Mouse (Mus musculus): ENCODE data around the gene Arhgap45.

The Arhgap45 gene

DNA sequence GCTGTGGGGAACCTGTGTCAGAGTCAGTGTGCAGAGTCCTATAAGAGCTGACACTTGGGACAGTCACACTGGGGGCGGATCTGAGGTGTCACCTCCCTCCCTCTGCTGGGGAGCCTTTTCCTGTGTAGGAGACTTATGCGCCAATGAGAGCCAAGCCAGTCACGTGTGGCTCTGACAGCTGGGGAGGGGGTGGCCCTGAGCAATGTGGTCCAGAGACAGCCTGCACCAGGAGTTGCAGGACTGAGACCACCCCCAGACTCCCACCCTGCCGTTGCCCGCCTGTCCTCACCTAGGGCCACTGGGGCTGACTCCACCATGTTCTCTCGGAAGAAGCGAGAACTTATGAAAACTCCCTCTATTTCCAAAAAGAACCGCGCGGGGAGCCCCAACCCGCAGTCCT, at the start of gene Arhgap45:
Gene Arhgap45, plus strand, starts transcription at position 143 of the 400 bp plus-strand sequence.
- no peak for DNase-seq (ENCODE audit: low spot score in 2 of 2)

DNA sequence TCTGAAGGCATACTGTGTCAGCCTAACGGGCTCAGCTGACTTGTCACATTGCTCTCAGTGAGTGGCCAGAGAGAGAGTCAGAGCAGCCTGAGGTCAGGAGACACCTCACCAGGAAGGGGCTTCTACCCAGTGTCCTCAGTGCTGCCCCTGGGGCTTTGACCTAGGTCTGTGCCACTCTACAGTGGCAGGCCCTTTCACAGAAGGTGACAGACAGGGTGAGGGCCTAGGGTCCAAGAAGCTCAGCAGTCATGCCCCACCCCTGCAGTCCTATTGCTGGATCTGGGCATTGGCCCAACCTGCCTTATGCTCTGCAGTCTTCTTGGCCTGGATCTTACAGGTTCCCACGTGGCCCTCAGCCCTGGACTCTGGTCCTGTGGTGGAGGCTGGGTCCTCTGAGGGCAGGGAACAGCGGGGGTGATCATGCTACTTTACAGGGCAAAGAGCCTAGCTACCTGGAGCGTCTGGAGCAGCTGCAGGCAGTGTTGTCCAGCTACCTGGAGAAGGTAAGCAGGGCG, 49.5 kb upstream of the Arhgap45 start:
- DNase-seq (ENCODE audit: low spot score in 2 of 2) = no peak

DNA sequence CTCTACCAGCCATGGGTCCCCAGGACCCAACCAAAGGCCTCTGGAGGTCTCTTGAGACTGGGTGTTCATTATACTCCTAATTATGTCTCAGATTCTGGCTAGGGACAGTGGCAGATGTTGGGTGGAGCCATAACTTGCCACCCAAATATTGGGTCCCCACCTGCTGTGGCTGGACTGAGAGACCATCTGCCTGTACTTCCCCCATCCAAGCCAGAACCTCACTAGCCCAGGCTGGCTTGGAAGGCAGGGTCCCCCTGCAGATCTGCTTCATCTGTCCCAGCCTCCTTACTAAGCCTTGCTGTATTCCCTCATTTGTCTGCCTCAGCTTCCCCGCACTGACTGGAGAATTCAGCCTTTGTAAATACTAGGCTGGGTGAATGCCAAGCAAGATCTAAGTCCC, 48.3 kb upstream of the Arhgap45 start:
- no peak for DNase-seq (ENCODE audit: low spot score in 2 of 2)

DNA sequence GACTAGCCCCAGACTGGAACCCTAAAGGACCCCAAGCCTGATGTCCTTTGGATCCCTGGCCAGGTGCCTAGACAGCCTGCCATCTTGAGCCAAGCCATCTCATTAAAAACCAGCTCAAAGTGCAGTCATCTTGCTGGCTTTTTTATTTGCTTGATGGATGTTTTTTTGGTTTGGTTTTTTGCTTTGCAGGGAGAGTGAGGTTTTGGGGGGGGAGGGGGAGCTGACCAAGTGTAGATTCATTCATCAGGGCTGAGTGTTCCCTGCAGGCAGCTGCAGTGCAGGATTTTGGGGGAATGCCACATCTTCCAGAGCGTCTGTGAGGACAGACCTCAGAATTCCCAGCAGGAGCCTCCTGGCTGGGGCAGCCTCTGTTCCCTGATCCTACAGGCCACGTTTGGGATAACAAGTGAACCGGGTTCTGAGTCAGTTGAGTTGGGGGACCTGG, 47.3 kb upstream of the Arhgap45 start:
- no peak for DNase-seq (ENCODE audit: low spot score in 2 of 2)

DNA sequence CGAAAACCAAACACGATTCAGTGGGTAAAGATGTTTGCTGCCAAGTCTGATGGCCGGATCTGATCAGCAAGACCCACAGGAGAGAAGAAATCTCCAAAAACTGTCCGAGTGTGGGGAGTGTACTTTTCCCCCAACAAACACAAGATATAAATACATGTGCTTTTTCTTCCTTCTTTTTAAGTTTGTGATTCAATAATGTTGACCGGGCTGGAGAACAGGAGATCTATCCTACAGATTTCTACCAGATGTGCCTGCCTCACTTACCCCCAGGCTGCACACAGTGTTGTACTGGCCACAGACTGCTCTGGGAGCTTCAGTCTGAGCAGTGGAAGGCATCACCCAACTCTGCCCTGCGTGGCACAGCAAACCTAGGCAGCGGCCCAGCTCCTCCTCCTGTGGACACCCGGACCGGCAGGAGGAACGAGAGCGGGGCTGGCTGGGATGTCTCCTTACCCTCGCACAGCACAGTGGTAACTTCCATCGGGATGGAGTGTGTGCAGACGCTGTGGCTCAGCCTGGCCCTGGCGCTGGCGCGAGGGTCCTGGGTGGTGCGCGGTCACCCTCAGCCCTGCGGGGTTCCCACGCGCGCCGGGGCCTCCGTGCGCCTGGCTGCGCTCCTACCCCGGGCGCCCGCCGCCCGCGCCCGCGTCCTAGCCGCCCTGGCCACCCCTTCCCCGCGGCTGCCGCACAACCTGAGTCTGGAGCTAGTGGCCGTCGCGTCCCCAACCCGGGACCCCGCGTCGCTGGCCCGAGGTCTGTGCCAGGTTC, 45.9 kb upstream of the Arhgap45 start, which contains the start of gene Grin3b:
Gene Grin3b, plus strand, starts transcription at position 301 of the 768 bp plus-strand sequence.
- no peak for DNase-seq (ENCODE audit: low spot score in 2 of 2)

DNA sequence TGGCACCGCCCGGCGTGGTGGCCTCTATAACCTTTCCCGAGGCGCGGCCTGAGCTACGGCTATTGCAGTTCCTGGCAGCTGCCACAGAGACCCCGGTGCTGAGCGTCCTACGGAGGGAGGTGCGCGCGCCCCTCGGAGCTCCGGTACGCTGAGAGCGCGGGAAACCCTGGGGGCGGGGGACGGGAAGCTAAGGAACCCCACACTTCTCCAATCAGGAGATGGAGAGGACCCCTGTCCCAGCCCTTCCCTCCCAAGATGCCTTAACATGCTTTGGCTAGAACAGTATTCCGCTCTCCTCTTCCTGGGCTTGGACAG, 45.3 kb upstream of the Arhgap45 start:
- DNase-seq (ENCODE audit: low spot score in 2 of 2) = no peak

DNA sequence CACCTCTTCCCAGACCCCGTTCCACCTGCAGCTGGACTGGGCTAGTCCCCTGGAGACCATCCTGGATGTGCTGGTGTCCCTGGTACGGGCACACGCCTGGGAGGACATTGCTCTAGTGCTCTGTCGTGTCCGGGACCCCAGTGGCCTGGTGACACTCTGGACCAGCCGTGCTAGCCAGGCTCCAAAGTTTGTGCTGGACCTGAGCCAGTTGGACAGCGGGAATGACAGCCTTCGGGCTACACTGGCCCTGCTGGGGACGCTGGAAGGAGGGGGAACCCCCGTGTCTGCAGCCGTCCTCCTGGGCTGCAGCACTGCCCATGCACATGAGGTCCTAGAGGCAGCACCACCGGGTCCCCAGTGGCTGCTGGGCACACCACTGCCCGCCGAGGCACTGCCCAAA, 43.6 kb upstream of the Arhgap45 start:
- DNase-seq (ENCODE audit: low spot score in 2 of 2) = no peak

DNA sequence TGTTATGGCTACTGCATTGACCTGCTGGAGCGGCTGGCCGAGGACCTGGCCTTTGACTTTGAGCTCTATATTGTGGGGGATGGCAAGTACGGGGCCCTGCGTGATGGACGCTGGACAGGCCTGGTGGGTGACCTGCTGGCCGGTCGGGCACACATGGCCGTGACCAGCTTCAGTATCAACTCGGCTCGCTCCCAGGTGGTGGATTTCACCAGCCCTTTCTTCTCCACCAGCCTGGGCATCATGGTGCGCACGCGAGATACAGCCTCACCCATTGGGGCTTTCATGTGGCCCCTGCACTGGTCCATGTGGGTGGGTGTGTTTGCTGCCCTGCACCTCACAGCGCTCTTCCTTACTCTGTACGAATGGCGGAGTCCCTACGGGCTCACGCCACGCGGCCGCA, 42.4 kb upstream of the Arhgap45 start:
- DNase-seq (ENCODE audit: low spot score in 2 of 2) = no peak

DNA sequence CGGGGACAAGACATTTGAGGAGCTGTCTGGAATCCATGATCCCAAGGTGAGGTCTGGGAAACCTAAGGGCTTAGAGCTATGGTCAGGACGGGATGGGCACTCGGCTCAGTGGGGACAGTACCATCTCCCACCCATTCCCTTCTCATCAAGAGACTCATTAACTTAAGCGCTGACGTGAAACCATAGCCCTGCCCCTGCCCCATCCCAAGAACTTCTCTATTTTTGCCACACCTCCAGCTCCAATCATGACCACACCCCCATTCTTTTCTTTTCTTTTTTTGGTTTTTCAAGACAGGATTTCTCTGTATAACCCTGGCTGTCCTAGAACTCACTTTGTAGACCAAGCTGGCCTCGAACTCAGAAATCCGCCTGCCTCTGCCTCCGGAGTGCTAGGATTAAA, 41.8 kb upstream of the Arhgap45 start:
- no peak for DNase-seq (ENCODE audit: low spot score in 2 of 2)

DNA sequence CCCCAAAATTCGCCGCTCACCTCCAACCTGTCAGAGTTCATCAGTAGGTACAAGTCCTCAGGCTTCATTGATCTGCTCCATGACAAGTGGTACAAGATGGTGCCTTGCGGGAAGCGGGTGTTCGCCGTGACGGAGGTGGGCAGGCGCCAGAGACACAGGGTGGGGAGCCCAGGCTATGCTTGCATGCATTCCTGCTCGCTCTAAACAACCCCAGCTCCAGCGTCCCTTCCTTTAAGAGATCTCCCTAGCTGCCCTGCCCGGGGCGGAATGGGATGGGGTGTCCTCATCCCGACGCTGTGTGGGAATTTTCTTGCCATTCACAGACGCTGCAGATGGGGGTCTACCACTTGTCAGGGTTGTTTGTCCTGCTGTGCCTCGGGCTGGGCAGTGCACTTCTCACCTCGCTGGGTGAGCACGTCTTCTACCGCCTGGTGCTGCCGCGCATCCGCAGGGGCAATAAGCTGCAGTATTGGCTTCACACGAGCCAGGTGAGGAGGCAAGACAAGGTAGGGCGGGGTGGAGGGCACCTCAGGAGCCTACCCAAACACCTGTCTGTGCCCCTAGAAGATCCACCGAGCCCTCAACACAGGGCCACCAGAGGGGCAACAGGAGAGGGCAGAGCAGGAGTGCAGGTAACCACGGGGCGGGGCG, 40.3 kb upstream of the Arhgap45 start:
- DNase-seq (ENCODE audit: low spot score in 2 of 2) = no peak

DNA sequence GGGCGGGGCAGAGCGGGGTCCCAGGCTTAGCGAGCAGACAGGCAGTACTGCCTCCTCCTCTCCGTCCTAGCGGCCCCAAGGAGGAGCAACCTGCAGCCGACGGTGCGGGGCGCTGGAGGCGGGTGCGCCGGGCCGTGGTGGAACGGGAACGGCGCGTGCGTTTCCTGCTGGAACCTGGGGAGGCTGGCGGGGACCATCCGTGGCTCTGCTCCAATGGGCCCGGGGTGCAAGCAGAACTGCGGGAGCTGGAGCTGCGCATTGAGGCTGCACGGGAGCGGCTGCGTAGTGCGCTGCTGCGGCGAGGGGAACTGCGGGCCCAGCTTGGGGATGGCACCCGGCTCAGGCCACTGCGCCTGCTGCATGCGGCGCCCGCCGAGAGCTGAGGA, 39.7 kb upstream of the Arhgap45 start:
- DNase-seq (ENCODE audit: low spot score in 2 of 2) = no peak

DNA sequence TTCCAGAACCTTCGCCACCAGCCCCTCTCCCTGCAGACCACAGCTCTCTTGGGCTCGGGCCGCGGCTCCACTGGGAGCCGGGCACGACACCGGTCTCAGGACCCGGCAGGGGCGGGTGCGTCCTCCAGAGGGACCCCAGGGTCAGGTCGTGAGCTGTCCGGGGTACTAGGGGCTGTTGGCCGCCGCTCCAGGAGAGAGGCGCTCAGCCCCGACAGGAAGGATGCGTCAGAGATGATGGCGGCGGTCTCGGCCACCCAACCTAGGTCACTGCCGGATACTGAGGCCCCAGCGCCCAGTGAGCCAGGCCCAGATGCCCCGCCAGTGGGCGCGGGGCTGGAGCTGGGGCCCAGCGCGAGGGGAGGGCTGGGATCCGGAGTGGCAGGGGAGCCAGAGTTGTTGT, 39.1 kb upstream of the Arhgap45 start:
- no peak for DNase-seq (ENCODE audit: low spot score in 2 of 2)

DNA sequence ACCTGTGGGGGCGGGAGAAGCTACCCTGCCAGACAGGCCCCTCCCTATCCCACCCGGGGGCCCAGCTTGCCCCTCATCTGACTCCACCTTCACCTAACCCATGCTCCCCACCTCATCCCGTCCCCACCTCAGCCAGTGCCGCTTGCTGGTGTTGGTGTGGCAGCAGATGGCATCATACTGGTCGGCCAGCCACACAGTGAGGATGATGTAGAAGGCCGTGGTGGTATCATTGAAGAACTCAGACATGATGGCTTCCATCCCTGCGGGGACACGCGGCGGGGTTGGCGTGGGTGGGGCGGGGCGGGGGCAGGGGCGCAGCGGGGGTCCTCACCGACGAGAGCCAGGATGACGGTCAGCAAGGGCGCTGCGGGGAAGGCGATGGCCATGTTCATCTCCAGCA, 38.4 kb upstream of the Arhgap45 start:
- DNase-seq (ENCODE audit: low spot score in 2 of 2) = no peak

DNA sequence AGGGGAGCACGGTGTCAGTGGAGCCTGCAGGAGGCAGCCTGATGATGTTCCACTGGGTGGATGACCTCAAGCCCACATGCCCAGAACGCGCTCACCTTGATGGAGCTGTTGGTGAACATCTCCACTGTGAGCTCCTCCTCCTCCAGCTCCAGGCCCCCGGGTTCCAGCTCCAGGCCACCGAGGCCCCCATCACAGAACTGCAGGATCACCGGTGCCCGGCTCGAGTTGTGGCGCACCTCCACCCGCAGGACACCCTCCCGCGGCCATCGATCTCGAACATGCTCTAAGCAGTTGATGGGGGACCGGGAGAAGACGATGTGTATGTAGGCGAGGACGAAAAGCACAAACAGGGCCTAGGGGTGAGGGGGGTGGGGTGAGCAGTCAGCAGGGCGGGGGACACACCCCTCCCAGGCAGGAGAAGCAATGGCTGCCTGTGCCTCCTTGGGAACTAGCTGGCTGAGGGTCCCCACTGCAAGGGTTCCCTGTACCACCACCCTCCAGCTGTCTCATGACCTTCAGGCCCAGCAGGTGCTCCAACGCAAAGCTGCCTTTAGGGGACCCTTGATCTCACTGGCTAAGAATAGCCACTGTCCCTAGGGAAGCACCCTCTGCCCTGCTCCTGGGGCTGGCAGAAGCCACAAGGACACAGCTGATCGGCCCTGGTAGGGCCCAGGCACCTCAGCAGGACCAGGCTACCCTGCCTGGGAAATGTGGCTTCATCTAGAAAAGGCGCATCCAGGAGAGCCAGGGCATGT, 36.9 kb upstream of the Arhgap45 start:
- no peak for DNase-seq (ENCODE audit: low spot score in 2 of 2)

DNA sequence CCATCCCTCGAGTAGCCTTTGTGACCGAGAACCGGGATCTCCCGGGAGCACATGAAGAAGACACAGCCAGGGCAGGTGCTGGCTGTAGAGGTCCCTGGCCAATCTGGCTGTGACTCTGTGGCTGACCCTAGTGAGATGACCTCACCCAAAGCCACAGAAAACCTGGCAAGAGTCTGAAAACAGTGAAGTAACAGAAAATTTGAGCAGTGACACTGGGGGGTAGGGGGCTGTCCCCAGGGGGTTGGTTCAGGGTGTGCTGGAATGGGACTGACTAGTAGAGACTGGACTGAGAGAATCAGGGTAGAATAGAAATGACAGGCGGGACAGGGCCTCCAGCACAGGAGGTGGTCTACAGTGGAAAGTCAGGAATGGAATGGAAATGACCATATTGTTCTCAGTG, 33.2 kb upstream of the Arhgap45 start:
- DNase-seq (ENCODE audit: low spot score in 2 of 2) = no peak

DNA sequence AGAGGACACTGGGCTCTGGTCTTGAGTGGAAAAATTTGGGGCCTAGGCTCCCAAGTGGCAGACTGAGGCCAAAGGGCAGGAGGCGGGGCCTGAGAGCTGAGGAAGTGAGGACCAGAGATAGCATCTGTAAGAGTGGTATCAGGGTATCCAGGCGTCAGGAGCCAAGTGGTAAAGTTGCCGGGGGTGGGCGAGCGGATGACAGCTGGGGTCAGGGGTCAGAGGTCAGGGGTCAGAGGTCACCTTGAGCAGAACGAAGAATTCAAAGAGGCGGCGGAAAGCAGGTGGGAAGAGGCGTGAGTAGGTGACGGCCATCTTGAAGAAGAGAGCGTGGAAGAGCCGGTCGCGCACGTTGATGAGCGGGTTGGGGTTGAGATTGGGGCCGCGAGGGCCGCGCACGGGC, 32.8 kb upstream of the Arhgap45 start:
- peak; percentile 53 to 68 for DNase-seq (ENCODE audit: low spot score in 2 of 2)

DNA sequence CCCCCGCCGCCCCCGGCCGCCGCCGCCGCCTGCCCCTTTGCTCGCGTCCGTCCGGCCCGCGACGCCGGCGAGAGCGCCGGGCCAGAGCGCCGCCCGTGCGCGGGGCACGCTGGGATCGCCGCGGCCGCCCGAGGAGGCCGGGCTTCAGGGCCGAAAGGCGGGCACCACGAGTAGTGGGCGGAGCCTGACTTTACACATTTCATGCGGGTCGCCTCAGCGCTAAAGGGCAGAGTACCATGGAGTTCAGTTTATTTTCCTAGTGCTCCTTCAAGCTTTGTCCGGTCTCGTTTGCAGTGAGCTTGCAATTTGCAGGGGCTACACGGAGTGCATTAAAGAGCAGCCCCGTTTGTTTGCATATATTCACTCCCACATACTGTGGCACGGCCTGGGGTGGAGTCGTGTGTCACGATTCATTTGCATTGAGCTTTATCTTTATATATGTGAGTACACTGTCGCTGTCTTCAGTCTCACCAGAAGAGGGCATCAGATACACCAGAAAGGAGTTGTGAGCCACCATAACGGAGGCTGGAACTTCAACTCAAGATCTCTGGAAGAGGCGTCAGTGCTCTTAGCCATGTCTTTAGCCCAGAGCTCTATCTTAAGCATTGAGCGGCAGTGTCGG, 32.1 kb upstream of the Arhgap45 start, which contains the start of gene Tmem259:
Gene Tmem259, minus strand, starts transcription at position 136 of the 622 bp plus-strand sequence.
- DNase-seq (ENCODE audit: low spot score in 2 of 2) = peak; percentile 83 to 87

DNA sequence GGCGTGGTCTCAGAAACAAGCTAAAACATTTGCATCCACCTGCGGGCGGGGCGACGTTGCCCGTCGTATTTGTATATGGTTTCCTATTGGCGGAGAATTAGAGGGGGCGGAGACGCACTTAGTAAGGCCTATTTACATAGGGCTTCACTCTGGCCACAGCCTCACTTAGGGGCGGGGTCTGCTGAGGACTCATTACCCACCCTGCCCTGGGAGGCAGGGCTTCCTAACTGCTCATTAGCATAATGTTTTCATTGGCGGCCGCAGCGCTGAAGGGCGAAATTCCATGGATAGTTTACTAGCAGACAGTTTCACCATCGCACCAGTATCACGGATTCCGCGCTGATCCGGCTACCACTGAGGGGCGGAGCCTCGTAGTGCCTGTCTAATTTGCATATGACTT, 31.6 kb upstream of the Arhgap45 start:
- DNase-seq (ENCODE audit: low spot score in 2 of 2) = peak; percentile 94 to 96

DNA sequence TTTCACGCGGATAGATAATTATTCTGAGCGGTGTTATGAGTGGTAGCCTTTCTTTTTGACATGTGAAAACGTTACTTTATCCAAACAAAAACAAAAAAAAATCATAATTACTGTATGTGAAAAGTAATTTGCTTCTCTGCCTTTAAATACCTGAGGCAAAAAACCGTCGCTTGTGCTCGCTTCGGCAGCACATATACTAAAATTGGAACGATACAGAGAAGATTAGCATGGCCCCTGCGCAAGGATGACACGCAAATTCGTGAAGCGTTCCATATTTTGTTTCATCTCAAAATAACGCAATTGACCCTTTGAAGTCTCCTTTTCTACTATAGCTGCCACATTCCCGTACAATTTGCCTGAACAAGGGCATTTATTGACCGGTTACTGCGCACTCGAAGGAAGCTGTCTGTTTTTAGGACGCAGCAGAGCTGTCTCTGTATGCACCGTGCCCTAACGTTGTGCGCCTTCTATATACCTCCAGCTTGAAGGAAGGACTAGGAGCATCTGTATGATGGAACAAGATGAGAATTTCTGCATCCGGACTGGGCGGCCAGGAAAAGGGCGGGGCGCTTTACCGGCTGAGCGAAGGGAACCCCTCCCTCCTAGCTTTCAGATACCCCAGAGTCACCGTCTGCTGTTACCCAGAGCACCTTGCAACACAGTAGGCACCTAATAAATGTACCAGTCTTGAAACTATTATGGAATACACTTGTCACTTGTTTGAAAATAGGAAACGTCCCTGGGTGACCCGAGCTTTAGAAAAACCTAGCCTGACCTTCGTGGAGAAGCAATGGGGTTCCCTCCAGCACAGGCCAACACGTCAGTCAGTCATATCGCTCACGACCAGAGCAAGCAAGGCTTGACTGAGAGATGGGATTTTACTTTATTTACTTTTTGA, 30.9 kb upstream of the Arhgap45 start:
- no peak for DNase-seq (ENCODE audit: low spot score in 2 of 2)

DNA sequence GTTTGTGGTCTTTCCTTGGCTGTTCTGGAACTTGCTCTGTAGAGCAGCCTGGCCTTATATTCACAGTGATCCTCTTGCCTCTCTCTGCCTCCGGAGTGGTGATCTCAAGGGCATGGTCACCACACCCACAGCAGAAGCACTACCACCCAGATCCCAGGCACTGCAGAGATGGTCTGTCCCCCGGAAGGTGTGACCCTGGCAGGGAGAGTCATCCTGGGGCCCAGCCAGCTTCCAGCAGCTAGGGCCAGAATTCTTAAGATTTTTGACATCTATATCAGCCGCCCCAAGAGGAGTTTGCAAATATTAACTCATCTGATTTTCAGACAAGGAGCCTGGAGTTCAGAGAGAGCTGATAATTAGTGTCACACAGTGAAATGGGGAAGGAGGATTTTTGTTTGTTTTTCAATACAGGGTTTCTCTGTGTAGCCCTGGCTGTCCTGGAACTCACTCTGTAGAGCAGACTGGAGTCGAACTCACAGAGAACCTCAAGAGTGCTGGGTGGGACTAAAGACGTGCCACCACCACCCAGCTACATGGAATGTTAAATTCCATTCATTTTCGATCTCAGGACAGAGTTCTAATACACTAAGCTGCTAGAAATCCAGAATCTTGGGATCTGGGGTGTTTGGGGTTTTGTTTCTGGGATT, 30.1 kb upstream of the Arhgap45 start:
- DNase-seq (ENCODE audit: low spot score in 2 of 2) = no peak
